Mouse (Mus musculus) urinary bladder, adult 18-20 months (tissue): ENCODE results near the gene Tekt2.

ENCODE experiments used
- DNase-seq, 2 experiments: peaks; one replicate each; pipeline ENCODE4 v3.0.0; 2022; ENCODE audit warnings: low spot score in 2 of 2, mixed read lengths in 2 of 2

Tekt2 gene

GRCm38 (mm10) chr4:126325281-126325861, at the start of gene Tekt2:
Gene Tekt2, minus strand, starts transcription at chr4:126325688.
- DNase-seq = peak; percentile 43 to 53

GRCm38 (mm10) chr4:126371497-126371896, 46.0 kb upstream of the Tekt2 start:
- no peak for DNase-seq

- DNase-seq = no peak
Observed at GRCm38 (mm10) chr4:126360069-126360468, 34.6 kb upstream of the Tekt2 start.

DNA sequence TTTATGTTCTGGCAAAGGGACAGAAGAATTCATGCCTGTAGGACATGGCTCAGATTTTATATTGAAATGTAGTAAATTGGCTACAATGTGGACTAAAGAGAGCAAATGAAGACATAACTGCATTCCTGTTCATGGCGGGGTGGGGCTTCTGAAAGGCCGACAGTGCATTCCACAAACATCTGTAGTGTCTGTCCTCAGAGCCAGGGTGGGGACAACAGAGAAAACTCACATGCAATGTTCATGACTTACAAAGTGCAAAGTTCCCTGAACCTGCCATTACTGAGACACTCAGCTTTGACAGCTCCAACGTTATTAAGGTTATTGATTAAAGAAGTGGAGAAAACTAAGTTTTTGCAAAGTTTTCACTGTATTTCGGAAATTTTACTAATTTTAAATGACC, 18.0 kb upstream of the Tekt2 start:
- no peak for DNase-seq

DNA sequence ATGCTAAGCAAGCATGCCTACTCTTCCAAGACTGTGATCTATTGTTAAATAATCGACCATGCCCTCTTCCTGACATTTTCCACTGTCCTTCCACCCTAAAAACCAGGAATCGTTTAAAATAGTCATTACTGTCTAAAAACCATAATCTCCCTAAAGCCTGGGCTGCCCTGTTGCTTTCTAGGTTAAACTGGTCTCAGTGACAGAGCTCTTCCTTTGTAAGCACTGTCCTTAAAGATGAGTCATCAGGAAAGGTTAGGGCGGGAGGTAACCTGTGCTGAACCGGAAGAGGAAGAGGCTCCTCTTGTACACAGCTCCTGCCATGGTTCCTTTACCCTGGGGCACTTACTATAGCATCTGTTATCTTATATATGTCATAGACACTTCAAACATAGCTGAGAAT, 14.0 kb upstream of the Tekt2 start:
- no peak for DNase-seq

- no peak for DNase-seq
Observed at GRCm38 (mm10) chr4:126332358-126332757, 6.9 kb upstream of the Tekt2 start.

DNA sequence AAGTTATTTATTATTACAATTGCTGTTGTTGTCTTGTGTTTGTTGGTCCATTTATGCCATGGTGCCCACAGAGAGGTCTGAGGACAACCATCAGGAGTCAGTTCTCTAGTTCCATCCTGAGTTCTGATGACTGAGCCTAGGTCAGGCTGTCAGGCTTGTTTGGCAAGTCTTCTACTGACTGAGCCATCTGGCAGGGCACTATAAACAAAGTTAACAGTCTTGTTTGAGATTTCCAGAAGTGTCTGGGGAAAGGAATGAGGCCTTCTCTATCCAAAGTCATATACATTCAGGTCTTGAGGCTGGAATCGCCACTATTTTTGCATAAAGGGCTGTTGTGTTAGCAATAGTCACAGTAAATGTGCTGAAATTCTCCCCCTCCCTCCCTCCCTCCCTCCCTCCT, 6.3 kb upstream of the Tekt2 start:
- no peak for DNase-seq

- DNase-seq = no peak
Observed at GRCm38 (mm10) chr4:126330295-126330694, 4.8 kb upstream of the Tekt2 start.

DNA sequence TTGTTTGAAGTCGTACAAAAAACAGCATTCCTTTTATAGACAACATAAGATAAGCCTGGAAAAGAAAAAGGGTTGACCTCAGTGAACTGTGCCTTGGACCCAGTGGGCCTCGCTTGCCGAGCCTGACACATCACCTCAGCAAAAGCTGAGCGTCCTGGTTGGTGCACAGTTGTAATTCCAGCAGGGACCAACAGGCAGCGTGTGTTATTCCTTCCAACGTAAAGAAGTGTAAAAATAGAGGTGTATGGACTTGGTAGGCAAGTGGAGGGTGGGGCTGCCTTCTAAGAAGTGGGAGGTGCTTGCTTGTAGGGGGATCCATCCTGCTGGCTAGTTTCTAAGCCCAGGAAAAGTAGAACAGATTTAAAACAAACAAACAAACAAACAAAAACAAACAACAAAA, 548 bp upstream of the Tekt2 start:
- no peak for DNase-seq

DNA sequence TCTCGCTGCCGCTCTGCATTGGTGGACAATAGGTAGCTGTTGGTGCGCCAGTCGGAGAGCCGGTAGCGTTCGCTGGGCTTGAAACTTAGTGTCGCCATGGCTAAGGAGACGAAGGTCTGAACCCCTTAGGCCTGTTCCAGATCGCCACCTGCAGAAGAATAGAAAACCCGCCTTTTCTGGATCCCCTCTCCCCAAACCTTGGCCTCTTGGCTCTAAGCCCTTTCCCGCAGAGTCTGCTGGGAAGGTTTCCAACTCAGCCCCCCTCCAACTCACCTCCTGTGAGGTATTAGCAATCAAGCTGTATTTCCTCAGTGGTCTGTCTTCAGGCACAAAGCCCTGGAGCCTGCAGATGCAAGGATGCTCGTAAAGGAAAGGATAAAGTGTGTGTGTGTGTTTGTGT, 627 bp downstream of the Tekt2 start:
- DNase-seq = no peak

DNA sequence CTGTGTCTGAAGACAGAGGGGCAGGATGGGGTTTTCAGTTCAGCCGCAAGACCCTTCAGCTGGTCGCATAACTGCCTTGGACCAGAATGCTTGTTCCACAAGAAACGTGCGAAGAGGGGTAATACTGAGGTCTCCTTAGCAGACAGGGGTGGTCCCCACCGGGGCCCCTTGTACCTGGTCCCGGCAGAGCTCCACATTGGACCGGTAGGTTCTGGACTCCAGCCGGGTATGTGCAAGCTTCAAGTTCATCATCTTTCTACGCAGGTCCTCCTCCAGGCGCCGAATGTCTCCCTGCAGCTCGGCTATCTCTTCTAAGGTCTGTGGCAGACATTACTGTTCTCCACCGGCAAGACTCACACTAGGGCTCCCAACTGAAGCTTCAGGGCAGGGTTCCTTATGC, 2.8 kb downstream of the Tekt2 start:
- no peak for DNase-seq

DNA sequence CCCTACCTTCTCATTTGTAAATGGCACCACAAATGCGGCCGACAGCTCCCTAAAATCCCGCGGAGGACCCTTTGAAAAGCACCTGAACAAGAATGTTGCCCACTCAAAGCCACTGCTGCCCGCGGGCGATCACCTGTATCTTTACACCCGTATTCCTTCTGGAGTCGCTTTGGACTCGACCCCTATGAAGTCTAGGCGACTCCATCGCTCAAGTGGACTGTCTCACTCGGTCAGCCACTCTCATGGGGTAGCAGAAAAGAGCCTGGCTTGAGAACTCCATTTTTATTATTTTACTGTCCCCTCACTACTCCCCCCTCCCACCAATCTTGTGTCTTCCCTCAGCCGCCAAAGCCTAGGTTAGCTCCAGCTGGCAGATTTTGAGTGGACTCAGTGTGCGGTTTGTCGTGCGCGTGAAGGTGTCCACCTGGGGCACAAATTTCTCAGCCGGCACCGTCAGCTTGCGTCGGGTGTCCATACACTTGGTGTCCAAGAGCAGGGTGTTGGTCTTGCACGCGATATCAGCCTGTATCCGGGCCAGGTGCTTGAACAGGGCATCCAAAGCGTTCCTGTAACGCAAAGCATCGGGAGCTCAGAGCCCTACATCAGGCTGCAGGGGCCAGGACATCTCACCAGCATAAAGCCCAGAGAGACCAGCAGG, 3.5 kb downstream of the Tekt2 start:
- DNase-seq = no peak

- peak; percentile 95 to 99 for DNase-seq
Observed at GRCm38 (mm10) chr4:126321111-126321853, 4.2 kb downstream of the Tekt2 start, which contains the start of gene Adprhl2. Gene Adprhl2, minus strand, starts transcription at chr4:126321703.

- no peak for DNase-seq
Observed at GRCm38 (mm10) chr4:126319806-126320205, 5.7 kb downstream of the Tekt2 start.

GRCm38 (mm10) chr4:126316443-126317040, 8.9 kb downstream of the Tekt2 start:
- DNase-seq = no peak

GRCm38 (mm10) chr4:126315931-126316330, 9.6 kb downstream of the Tekt2 start:
- DNase-seq = no peak

GRCm38 (mm10) chr4:126314393-126314792, 11.1 kb downstream of the Tekt2 start:
- DNase-seq = no peak

DNA sequence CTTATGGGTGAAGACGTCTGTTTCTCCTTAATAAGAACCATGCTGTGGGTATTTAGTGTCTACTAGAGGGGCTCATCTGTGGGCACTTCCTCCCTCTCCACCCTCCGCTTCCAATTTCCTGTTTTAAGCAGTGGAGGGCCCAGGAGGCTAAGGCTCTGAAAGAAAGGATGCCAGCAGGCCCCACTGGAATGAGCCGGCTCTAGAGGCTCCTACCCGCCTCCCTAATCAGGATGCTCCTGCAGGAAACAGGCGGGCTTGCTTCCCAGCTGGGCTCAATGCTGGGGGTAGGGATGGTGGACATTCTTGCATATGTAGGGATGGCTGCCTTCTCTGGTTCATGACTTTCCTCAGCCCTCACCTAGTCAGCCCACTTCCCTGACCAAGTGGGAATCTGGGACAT, 12.3 kb downstream of the Tekt2 start:
- DNase-seq = no peak

- DNase-seq = no peak
Observed at GRCm38 (mm10) chr4:126311566-126312200, 13.8 kb downstream of the Tekt2 start.

DNA sequence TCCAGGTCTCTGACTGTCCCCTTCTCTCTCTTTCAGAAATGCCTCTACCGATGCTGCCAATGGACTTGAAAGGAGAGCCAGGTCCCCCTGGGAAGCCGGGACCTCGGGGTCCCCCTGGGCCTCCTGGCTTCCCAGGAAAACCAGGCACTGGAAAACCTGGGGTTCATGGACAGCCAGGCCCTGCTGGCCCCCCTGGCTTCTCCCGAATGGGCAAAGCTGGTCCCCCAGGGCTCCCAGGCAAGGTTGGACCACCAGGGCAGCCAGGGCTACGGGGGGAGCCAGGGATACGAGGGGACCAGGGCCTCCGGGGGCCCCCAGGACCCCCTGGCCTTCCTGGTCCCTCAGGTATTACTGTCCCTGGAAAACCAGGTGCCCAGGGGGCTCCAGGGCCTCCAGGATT, 15.1 kb downstream of the Tekt2 start:
- DNase-seq = no peak

GRCm38 (mm10) chr4:126309922-126310309, 15.6 kb downstream of the Tekt2 start:
- DNase-seq = peak; percentile 71 to 86
